11 mouse cellular contexts compared by ENCODE assay signal in the genomic region with DNA sequence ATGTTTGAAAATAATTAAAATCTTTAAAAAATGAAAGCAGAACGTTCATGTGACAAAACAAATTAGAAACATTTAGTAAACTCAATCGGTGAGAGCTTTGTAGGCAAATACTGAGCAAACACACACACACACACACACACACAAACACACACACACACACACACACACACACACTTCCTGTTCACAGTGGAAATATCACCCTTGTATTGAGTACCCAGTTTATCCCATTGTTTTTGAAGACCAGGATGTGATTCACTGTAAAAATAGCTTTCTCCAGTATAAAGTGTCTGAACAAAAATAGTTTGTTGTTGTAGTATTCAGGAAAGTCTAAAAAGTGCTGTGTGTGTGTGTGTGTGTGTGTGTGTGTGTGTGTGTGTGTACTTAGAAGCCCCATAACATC.
DNase-seq lines count a peak whose midpoint lies in the region; ATAC-seq and TF ChIP-seq lines count a peak whose summit lies in the region.
"Had no signal": no experiment of that assay in that cellular context is flagged by ENCODE, and none has a peak within 500 bp of the region (broad histone marks: within the 10 kb centered on the region; RNA-seq: fewer than 3 reads in every experiment).

No protein-coding gene starts in this region.

- in situ Hi-C loops in CH12.LX (cut with MboI; ENCODE audit: low pct_ligation_motif_present, low pct_unique_long_range_greater_than_20kb, low sequenced_read_pairs), result no loop called here

- no peak overlapping the region for H3K9ac ChIP-seq in CH12.LX (ENCODE audit: insufficient read depth, low read depth)
- no peak overlapping the region for H3K9ac ChIP-seq in lung, embryonic 16.5 days (ENCODE audit: low read length)

- no peak overlapping the region for H3K27ac ChIP-seq in CH12.LX (ENCODE audit: insufficient read depth, low read depth)
- no peak overlapping the region for H3K27ac ChIP-seq in lung, embryonic 16.5 days (ENCODE audit: low read length)
- H3K27ac ChIP-seq: hindbrain, embryonic 10.5 days had no signal

- ATAC-seq in lung, embryonic 16.5 days (ENCODE audit: low read depth), result peak; percentile 38; the same call in 1 of the 2 replicates

- intact Hi-C loops in heart, postnatal 14 days (cut with DNase I), result loop anchor here (5.0 kb wide), 1 partner anchor 87 kb away; no protein-coding TSS in a partner anchor

- no peaks in the 10 kb centered on the region for H3K9me3 ChIP-seq in CH12.LX (replicated peaks; ENCODE audit: low read length)
- no peaks in the 10 kb centered on the region for H3K9me3 ChIP-seq in lung, embryonic 16.5 days (ENCODE audit: control insufficient read depth, low read length)
- H3K9me3 ChIP-seq: hindbrain, embryonic 10.5 days; megakaryocyte, embryonic 14.5 days had no signal

- no peaks in the 10 kb centered on the region for H3K36me3 ChIP-seq in CH12.LX (replicated peaks in 1 of 2; ENCODE audit: control insufficient read depth in 1 of 2, insufficient read depth in 1 of 2, low read length in 1 of 2)
- H3K36me3 ChIP-seq in lung, embryonic 16.5 days (ENCODE audit: control insufficient read depth, insufficient read depth, low read length), result no peaks in the 10 kb centered on the region
- H3K36me3 ChIP-seq: hindbrain, embryonic 10.5 days had no signal

- no peaks in the 10 kb centered on the region for H3K27me3 ChIP-seq in CH12.LX (replicated peaks)
- H3K27me3 ChIP-seq in lung, embryonic 16.5 days (ENCODE audit: control insufficient read depth, insufficient read depth, low read depth, low read length), result no peaks in the 10 kb centered on the region
- H3K27me3 ChIP-seq: megakaryocyte, embryonic 14.5 days had no signal

- WGBS in lung, embryonic 16.5 days, result 62% methylated on average over 2 of the region's 2 CpGs

- TF ChIP-seq POLR2A in CH12.LX (IDR thresholded peaks at IDR 0.05; ENCODE audit: low read depth, low read length), result no peak

- no peak for TF ChIP-seq CTCF in CH12.LX (conservative IDR thresholded peaks at IDR 0.05 in 1 of 2, IDR thresholded peaks at IDR 0.05 in 1 of 2; ENCODE audit: low read depth in 2 of 2, low read length in 2 of 2)

- no peak overlapping the region for H3K4me3 ChIP-seq in CH12.LX (replicated peaks in 1 of 3; ENCODE audit: low read depth in 2 of 3, low read length in 2 of 3, poor library complexity in 1 of 3)
- H3K4me3 ChIP-seq in lung, embryonic 16.5 days (ENCODE audit: low read length), result no peak overlapping the region
- H3K4me3 ChIP-seq: hindbrain, embryonic 10.5 days; megakaryocyte, embryonic 14.5 days had no signal

- dilution Hi-C loops in CH12.LX (cut with MboI; ENCODE audit: extremely low pct_ligation_motif_present, extremely low pct_unique_long_range_greater_than_20kb, low sequenced_read_pairs), result no loop called here

- H3K79me2 ChIP-seq in CH12.LX (replicated peaks; ENCODE audit: control insufficient read depth, extremely low read depth, insufficient read depth, poor library complexity, severe bottlenecking), result no peaks in the 10 kb centered on the region

- peaks cover 0 to 4% of the 10 kb centered on the region in 2 experiments; a peak in 1 of 4 replicates for H3K4me1 ChIP-seq in CH12.LX (ENCODE audit: control insufficient read depth in 1 of 2, insufficient read depth in 2 of 2)
- H3K4me1 ChIP-seq in lung, embryonic 16.5 days (replicated peaks; ENCODE audit: control insufficient read depth, insufficient read depth, low read length), result no peaks in the 10 kb centered on the region
- H3K4me1 ChIP-seq: hindbrain, embryonic 10.5 days; megakaryocyte, embryonic 14.5 days had no signal

- DNase-seq in CH12.LX (ENCODE audit: extremely low read depth), result no peak
- peak; percentile 10 for DNase-seq in adrenal gland, adult 8-10 months
- DNase-seq in heart, postnatal 14 days, result peak; percentile 42 to 52
- DNase-seq in urinary bladder, postnatal 4 days (ENCODE audit: low spot score in 2 of 2), result no peak
- DNase-seq in c-Kit-positive CD71-positive TER-119-positive erythroid progenitor cells, embryonic 14.5 days (ENCODE audit: low spot score), result no peak
- no peak for DNase-seq in left cerebral cortex, adult 18-20 months (ENCODE audit: low spot score in 2 of 2)
- DNase-seq: spleen, adult 18-20 months had no signal

- H3K4me2 ChIP-seq in CH12.LX (ENCODE audit: insufficient read depth, low read depth, poor library complexity, severe bottlenecking), result no peak overlapping the region
- no peak overlapping the region for H3K4me2 ChIP-seq in lung, embryonic 16.5 days (ENCODE audit: low read depth, low read length)
- H3K4me2 ChIP-seq: liver, embryonic 11.5 days had no signal

- TF ChIP-seq EP300 in CH12.LX (IDR thresholded peaks at IDR 0.05; ENCODE audit: low read length), result no peak

- no peak for TF ChIP-seq RAD21 in CH12.LX (IDR thresholded peaks at IDR 0.05; ENCODE audit: low read depth, low read length)

TF ChIP-seq in CH12.LX, 34 proteins besides CTCF, POLR2A, EP300 and RAD21:
- TF ChIP-seq ELF1 (IDR thresholded peaks at IDR 0.05; ENCODE audit: low read depth, low read length) (0 out of 2 replicates have a peak, but pooled peaks have one; percentile 12), MXI1 (IDR thresholded peaks at IDR 0.05; ENCODE audit: low read depth, low read length) (no peak)

Comparison
In these comparisons a context has a peak if more than half of its experiments do, and no peak if none do; other contexts are left out.
1. DNase-seq: peak in adrenal gland, adult 8-10 months (single experiment) and heart, postnatal 14 days (2 of 2); none in CH12.LX (single experiment), urinary bladder, postnatal 4 days (0 of 2), c-Kit-positive CD71-positive TER-119-positive erythroid progenitor cells, embryonic 14.5 days (single experiment) and left cerebral cortex, adult 18-20 months (0 of 2).